Mouse (Mus musculus) Muller cell, postnatal 12 days (primary cell): ENCODE data around the gene Akr1b10.
"Not testable (repeated sequence)": the region's sequence is repeated elsewhere in the genome, so short reads cannot be mapped to it uniquely, and the experiment has no call there.

Experiments used
- DNase-seq: peaks from one replicate; pipeline ENCODE4 v3.0.0-alpha.2; 2015; ENCODE audit errors: inconsistent ontology term

Akr1b10 gene

DNA sequence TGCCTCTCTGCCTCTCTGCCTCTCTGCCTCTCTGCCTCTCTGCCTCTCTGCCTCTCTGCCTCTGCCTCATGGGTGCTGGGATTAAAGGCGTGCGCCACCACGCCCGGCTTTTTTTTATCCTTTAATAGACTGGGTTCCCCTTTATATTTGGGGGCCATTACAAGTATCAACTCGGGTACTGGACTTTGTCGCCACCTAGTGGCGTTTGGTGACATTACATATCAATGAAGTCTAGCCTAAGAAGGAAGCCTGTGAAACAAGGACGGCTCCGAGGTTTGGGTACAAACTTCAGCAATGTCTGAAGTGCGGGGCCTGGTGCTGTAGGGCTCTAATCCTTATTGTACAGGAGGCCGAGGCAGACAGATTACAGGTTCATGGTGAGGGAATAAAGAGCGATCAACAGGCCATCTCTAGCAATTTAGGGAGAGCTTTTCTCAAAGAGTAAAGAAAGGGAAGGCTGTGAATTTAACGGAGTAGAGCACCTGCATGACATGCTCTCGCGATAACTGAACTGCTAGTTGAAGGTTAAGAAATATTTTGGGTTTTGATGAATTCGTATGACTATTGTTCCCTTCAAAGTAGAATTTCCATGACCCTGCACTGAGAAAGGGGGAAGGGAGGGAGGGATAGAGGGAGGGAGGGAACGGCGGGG lies 12.2 kb upstream of the Akr1b10 start:
- peak; percentile 46 for DNase-seq

- no peak for DNase-seq
Observed at GRCm38 (mm10) chr6:34373841-34374240, 10.2 kb upstream of the Akr1b10 start.

- DNase-seq: not testable (repeated sequence)
Observed at GRCm38 (mm10) chr6:34375888-34376287, 8.1 kb upstream of the Akr1b10 start.

GRCm38 (mm10) chr6:34383401-34383800 lies 617 bp upstream of the Akr1b10 start:
- DNase-seq: no peak

- peak; percentile 56 for DNase-seq
Observed at GRCm38 (mm10) chr6:34384701-34385370, 818 bp downstream of the Akr1b10 start.

DNA sequence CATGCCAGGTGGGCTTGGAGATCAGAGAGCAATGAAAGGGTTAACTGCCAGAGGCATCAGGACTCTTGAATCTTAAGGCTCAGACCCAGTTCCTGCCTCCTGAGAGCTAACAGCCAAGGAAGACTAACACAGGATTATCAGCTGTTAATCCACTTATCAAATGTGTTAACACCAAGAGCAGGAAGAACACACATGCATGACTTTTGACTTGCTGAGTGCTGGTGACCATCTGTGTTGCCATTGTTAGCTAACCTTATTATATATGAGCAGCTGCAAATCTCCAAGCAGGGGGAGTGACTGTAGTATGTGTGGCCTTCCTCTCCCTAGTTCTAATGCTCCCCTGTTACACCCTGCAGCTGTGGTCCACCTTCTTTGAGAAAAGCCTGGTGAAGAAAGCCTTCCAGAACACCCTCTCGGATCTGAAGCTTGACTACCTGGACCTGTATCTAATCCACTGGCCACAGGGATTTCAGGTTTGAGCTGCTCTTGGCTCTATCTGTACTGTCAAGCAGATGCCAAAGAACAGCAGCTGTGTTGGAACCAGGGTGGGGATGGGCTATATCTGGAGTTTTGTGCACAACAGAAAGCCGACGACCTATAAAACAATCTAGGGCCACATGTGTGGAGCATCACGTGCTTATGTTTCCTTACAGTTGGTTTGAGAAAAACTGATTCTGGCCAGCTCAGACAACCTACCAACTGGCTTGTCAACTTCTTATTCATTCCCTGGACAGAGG lies 4.6 kb downstream of the Akr1b10 start:
- DNase-seq: no peak

- no peak for DNase-seq
Observed at GRCm38 (mm10) chr6:34395897-34396296, 11.9 kb downstream of the Akr1b10 start.

GRCm38 (mm10) chr6:34398431-34398830 lies 14.4 kb downstream of the Akr1b10 start:
- DNase-seq: no peak

DNA sequence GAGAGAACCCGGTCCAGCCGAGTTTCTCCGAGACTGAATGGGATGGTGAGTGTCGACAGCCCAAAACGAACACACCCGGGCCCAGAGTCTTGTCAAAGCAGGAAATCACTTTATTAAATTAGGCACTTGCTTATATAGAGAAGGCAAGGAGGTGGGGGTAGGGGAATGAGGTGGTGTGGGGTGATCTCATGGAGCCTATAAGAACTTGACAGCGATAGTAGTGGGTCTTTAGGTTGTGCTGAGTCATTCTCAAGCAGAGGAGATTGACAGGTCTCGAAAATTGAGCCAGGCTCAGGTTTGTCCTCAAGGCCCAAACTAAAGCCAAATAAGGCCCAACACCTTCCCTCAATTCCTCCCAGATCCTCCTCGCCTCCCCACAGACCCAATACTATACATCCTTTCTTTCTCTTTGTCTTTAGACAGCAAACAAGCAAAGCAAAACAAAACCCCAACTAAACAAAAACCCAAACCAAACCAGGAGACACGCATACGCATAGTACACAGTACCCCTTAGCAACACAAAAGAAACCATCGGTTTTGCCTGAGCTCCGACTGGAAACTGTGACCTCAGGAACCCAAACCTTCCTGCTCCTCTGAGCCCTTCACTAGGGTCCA lies 15.7 kb downstream of the Akr1b10 start:
- no peak for DNase-seq

- no peak for DNase-seq
Observed at GRCm38 (mm10) chr6:34400696-34401095, 16.7 kb downstream of the Akr1b10 start.

GRCm38 (mm10) chr6:34406746-34407145 lies 22.7 kb downstream of the Akr1b10 start:
- DNase-seq: no peak

DNA sequence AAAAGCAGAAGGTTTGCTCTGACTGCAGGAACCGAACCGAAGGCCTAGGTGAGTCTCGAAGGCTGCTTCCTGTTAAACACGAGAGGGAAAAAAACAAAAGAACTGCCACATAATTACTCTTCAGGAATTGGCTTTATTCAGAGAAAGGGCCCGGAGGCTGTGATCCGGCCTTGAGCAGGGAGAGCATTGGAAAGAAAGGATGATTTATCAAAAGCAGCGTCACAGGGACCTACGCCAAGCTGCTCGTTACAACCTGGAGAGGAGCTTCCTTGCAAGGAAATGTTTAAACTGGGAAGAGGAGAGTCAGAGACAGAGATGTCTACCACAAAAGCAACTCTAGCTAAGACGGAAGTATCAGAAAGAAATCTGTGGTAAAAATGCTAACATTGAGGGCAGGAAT lies 23.4 kb downstream of the Akr1b10 start:
- no peak for DNase-seq

DNA sequence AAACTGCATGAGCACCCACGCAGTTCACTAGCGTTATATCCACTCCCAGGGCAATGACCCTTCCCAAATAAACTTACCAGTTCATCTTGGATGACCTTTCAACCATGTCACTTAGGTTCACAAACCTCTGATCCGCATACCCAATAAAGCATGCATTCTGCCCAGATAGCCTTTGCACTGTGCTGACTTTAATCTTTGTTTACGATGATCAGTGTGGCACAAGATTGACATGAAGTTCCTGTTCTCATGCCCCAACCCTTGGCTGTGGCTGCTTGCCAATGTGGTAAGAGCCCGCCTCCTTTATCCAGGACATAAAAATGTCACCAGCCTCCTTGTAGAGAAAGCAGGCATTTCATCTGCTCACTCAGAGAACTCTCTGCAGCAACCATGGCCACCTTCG lies 28.0 kb downstream of the Akr1b10 start, which contains the start of gene Akr1b7:
TSS of gene Akr1b7 (plus strand) at position 312 of the 400 bp plus-strand sequence.
- no peak for DNase-seq

GRCm38 (mm10) chr6:34412688-34413087 lies 28.7 kb downstream of the Akr1b10 start:
- no peak for DNase-seq

- not testable (repeated sequence) for DNase-seq
Observed at GRCm38 (mm10) chr6:34413386-34413785, 29.4 kb downstream of the Akr1b10 start.

- DNase-seq: no peak
Observed at GRCm38 (mm10) chr6:34416521-34416920, 32.5 kb downstream of the Akr1b10 start.

DNA sequence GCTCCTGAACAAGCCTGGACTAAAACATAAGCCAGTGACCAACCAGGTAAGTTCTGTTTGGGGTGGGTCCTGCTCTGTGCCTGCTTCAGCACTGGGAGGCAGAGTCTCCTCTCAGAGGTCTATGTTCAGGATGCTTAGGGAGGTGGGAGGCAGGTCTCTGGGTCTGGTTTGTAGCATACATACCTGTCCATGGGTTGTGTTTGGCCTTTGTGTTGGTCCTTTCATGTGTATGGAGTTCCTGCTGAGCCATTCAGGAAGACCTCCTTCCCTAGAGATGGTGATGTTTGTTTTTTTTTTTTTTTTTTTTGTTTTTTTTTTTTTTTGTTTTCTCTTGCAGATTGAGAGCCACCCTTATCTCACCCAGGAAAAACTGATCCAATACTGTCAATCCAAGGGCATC lies 35.1 kb downstream of the Akr1b10 start:
- no peak for DNase-seq

DNA sequence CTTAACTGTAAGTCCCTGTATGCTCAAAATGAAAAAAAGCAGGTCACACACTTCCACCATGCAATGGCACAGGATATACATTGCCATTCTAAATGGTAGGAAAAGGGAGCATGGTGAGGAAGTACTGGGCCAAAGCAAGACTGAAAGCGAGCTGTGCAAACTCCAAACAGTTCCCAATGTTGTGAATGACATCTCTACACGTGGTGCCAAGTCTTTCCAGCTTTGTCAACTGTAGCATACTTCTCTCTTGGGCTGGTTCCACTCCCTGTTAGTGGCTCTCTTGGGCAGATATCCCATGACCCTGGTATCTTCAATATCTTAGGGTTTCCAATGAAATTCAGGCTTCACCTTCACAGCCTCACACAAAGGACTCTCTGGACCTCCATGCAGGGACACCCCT lies 55.0 kb downstream of the Akr1b10 start:
- no peak for DNase-seq

GRCm38 (mm10) chr6:34441556-34442257 lies 57.7 kb downstream of the Akr1b10 start:
- DNase-seq: no peak

DNA sequence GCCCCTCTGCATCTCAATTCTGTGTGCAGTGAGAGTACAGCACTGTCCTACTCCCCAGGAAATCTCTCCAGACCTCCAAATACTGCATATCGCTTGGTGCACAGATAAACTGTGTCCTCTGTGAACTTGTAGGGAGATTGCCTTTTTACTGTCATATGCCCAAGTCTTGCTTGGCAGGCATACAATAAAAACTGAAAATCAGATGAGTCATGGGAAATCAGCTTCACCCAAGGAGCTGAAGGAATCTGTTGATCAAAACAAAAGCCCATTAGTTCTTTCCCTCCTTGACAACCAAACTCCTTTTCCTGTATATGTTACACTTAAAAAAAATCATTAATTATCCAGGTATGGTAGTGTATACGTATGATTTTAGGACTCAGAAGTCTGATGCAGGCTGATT lies 59.8 kb downstream of the Akr1b10 start:
- DNase-seq: peak; percentile 84
